Mouse (Mus musculus) liver, embryonic 16.5 days (tissue): ENCODE results near the gene Dkk3. TPM values are rescaled to one million over a fixed set of nuclear protein-coding genes. Genes with fewer than 3 reads are reported as not detected.

Experiments used
- ATAC-seq: fragments of 200-750 bp; cut with Nextera tagmentation; 2 replicates; pipeline ENCODE4 v1.8.0; 2017; ENCODE audit warnings: low read depth, mild to moderate bottlenecking, moderate number of reproducible peaks, moderate library complexity
- H3K27ac ChIP-seq: fragments of 300-500 bp; sonication (generic); 2 replicates; pipeline ENCODE4 v1.5.1; 2014; ENCODE audit warnings: mild to moderate bottlenecking, low read length
- H3K27me3 ChIP-seq: fragments of 300-500 bp; sonication (generic); 2 replicates; pipeline ENCODE4 v1.6.1; 2014; ENCODE audit warnings: low read depth, low read length, mixed read lengths; ENCODE audit not compliant: control insufficient read depth, insufficient read depth
- H3K36me3 ChIP-seq: fragments of 300-500 bp; sonication (generic); 2 replicates; pipeline ENCODE4 v1.6.1; 2014; ENCODE audit warnings: mild to moderate bottlenecking; ENCODE audit not compliant: control insufficient read depth, insufficient read depth
- H3K4me1 ChIP-seq: fragments of 300-500 bp; sonication (generic); 2 replicates; pipeline ENCODE4 v1.6.1; 2014; ENCODE audit warnings: low read depth, low read length, mixed read lengths; ENCODE audit not compliant: control insufficient read depth
- H3K4me2 ChIP-seq: fragments of 300-500 bp; sonication (generic); 2 replicates; pipeline ENCODE4 v1.6.1; 2014; ENCODE audit warnings: low read depth, low read length, mixed read lengths
- H3K4me3 ChIP-seq: fragments of 300-500 bp; sonication (generic); 2 replicates; pipeline ENCODE4 v1.5.1; 2014; ENCODE audit warnings: low read depth, mild to moderate bottlenecking, low read length
- H3K9ac ChIP-seq: fragments of 300-500 bp; sonication (generic); 2 replicates; pipeline ENCODE4 v1.6.1; 2014; ENCODE audit warnings: low read depth, low read length
- H3K9me3 ChIP-seq: fragments of 300-500 bp; sonication (generic); replicated peaks from 2 replicates; pipeline ENCODE4 v1.6.1; 2016; ENCODE audit warnings: low read length; ENCODE audit not compliant: control insufficient read depth
- WGBS: fragments of 180-500 bp; shearing (Covaris S2); extraction: QIAGEN DNeasy Blood & Tissue Kit; methylation state at CpG from one replicate; pipeline ENCODE4 v1.1.7; 2014; ENCODE audit not compliant: insufficient replicate concordance; 5-methylcytosine and 5-hydroxymethylcytosine counted together
- polyA plus RNA-seq: library from polyadenylated mRNA; unstranded; fragments of >200 nt; fragmentation: Nextera tagmentation; extraction: Ambion mirVana; gene quantifications from 2 replicates; pipeline ENCODE4 v1.2.1, GENCODE M21; 2015

Gene Dkk3
- polyA plus RNA-seq, 1 experiment from 2014 or later = 1.9 TPM

GRCm38 (mm10) chr7:112197461-112197860 is 38.6 kb upstream of the Dkk3 start:
- no peak for ATAC-seq
- no peaks in the 10 kb centered on the region for H3K9me3 ChIP-seq
- H3K4me2 ChIP-seq = no peak overlapping the region
- H3K27ac ChIP-seq = no peak overlapping the region
- WGBS = 61% methylated on average over 8 of the region's 8 CpGs
- H3K4me1 ChIP-seq = no peaks in the 10 kb centered on the region
- H3K36me3 ChIP-seq = no peaks in the 10 kb centered on the region
- H3K9ac ChIP-seq = no peak overlapping the region
- no peaks in the 10 kb centered on the region for H3K27me3 ChIP-seq
- H3K4me3 ChIP-seq = no peak overlapping the region

- 54% methylated on average over 5 of the region's 5 CpGs for WGBS
- Histone ChIP-seq H3K27ac (no peak overlapping the region), H3K4me3 (no peak overlapping the region), H3K4me2 (no peak overlapping the region), H3K36me3 (no peaks in the 10 kb centered on the region), H3K27me3 (no peaks in the 10 kb centered on the region), H3K4me1 (no peaks in the 10 kb centered on the region), H3K9me3 (no peaks in the 10 kb centered on the region), H3K9ac (no peak overlapping the region)
- ATAC-seq = no peak
These were observed 35.4 kb upstream of the Dkk3 start for GRCm38 (mm10) chr7:112194286-112194685.

- Histone ChIP-seq H3K27me3 (no peaks in the 10 kb centered on the region), H3K4me1 (no peaks in the 10 kb centered on the region), H3K27ac (no peak overlapping the region), H3K4me2 (no peak overlapping the region), H3K4me3 (no peak overlapping the region), H3K9ac (no peak overlapping the region), H3K9me3 (no peaks in the 10 kb centered on the region), H3K36me3 (no peaks in the 10 kb centered on the region)
- WGBS = 61% methylated on average over 5 of the region's 5 CpGs
- no peak for ATAC-seq
These were observed 33.9 kb upstream of the Dkk3 start for GRCm38 (mm10) chr7:112192778-112193177.

GRCm38 (mm10) chr7:112192237-112192636 is 33.4 kb upstream of the Dkk3 start:
- ATAC-seq = no peak

GRCm38 (mm10) chr7:112187536-112188459 is 28.9 kb upstream of the Dkk3 start:
- no peaks in the 10 kb centered on the region for H3K9me3 ChIP-seq
- no peak overlapping the region for H3K9ac ChIP-seq
- WGBS = 43% methylated on average over 13 of the region's 13 CpGs
- no peak overlapping the region for H3K4me3 ChIP-seq
- ATAC-seq = no peak
- H3K4me2 ChIP-seq = no peak overlapping the region
- H3K36me3 ChIP-seq = no peaks in the 10 kb centered on the region
- H3K4me1 ChIP-seq = no peaks in the 10 kb centered on the region; the same call in 1 of the 2 replicates
- H3K27ac ChIP-seq = no peak overlapping the region
- H3K27me3 ChIP-seq = no peaks in the 10 kb centered on the region

More at GRCm38 (mm10) chr7:112192237-112192636, 33.4 kb upstream of the Dkk3 start:
- Histone ChIP-seq H3K4me3 (no peak overlapping the region), H3K9ac (no peak overlapping the region), H3K9me3 (no peaks in the 10 kb centered on the region), H3K36me3 (no peaks in the 10 kb centered on the region), H3K27ac (no peak overlapping the region), H3K27me3 (no peaks in the 10 kb centered on the region), H3K4me1 (no peaks in the 10 kb centered on the region; the same call in 1 of the 2 replicates), H3K4me2 (no peak overlapping the region)
- WGBS = 63% methylated on average over 4 of the region's 4 CpGs

GRCm38 (mm10) chr7:112186871-112187270 is 28.0 kb upstream of the Dkk3 start:
- ATAC-seq = no peak
- H3K9me3 ChIP-seq = no peaks in the 10 kb centered on the region
- H3K36me3 ChIP-seq = no peaks in the 10 kb centered on the region
- no peaks in the 10 kb centered on the region for H3K27me3 ChIP-seq
- WGBS = 72% methylated on average over 7 of the region's 7 CpGs
- no peak overlapping the region for H3K9ac ChIP-seq
- no peak overlapping the region for H3K27ac ChIP-seq
- no peaks in the 10 kb centered on the region; the same call in 1 of the 2 replicates for H3K4me1 ChIP-seq
- H3K4me2 ChIP-seq = no peak overlapping the region
- no peak overlapping the region for H3K4me3 ChIP-seq

GRCm38 (mm10) chr7:112185226-112185745 is 26.4 kb upstream of the Dkk3 start:
- ATAC-seq = no peak

GRCm38 (mm10) chr7:112184519-112185225 is 25.8 kb upstream of the Dkk3 start:
- Histone ChIP-seq H3K27me3 (no peaks in the 10 kb centered on the region), H3K36me3 (no peaks in the 10 kb centered on the region), H3K27ac (no peak overlapping the region), H3K4me1 (no peaks in the 10 kb centered on the region; the same call in 1 of the 2 replicates), H3K4me3 (no peak overlapping the region), H3K4me2 (no peak overlapping the region), H3K9ac (no peak overlapping the region), H3K9me3 (no peaks in the 10 kb centered on the region)
- WGBS = 64% methylated on average over 6 of the region's 6 CpGs
- no peak for ATAC-seq

More at GRCm38 (mm10) chr7:112185226-112185745, 26.4 kb upstream of the Dkk3 start:
- Histone ChIP-seq H3K4me3 (no peak overlapping the region), H3K9me3 (no peaks in the 10 kb centered on the region), H3K4me2 (no peak overlapping the region), H3K27ac (no peak overlapping the region), H3K36me3 (no peaks in the 10 kb centered on the region), H3K9ac (no peak overlapping the region), H3K27me3 (no peaks in the 10 kb centered on the region), H3K4me1 (no peaks in the 10 kb centered on the region; the same call in 1 of the 2 replicates)
- WGBS = 54% methylated on average over 9 of the region's 9 CpGs
